Comparison of ENCODE assay signal across 8 mouse cellular contexts in genomic region chr3:28264841-28265150, GRCm38 (mm10). TPM values are rescaled to one million over a fixed set of nuclear protein-coding genes. Genes with fewer than 3 reads are reported as not detected.
DNase-seq lines count a peak whose midpoint lies in the region; ATAC-seq and TF ChIP-seq lines count a peak whose summit lies in the region.

No protein-coding gene starts in this region.

- no peaks in the 10 kb centered on the region for H3K36me3 ChIP-seq in kidney, postnatal 0 days (ENCODE audit: insufficient read depth, low read length)
- no peaks in the 10 kb centered on the region for H3K36me3 ChIP-seq in kidney, adult 2 months (ENCODE audit: control insufficient read depth, insufficient read depth, low read length)
- H3K36me3 ChIP-seq in intestine, embryonic 16.5 days (ENCODE audit: control insufficient read depth, insufficient read depth, low read length): no peaks in the 10 kb centered on the region
- no peaks in the 10 kb centered on the region for H3K36me3 ChIP-seq in neural tube, embryonic 13.5 days

- no peak for TF ChIP-seq CTCF in kidney, postnatal 0 days (IDR thresholded peaks at IDR 0.05; ENCODE audit: low read depth)
- no peak for TF ChIP-seq CTCF in kidney, adult 2 months (conservative IDR thresholded peaks at IDR 0.05; ENCODE audit: insufficient read depth, insufficient read length, low read depth, low read length)
- TF ChIP-seq CTCF in embryonic fibroblast, embryonic 13.5 days (IDR thresholded peaks at IDR 0.05; ENCODE audit: borderline replicate concordance, insufficient read depth, low read length): no peak

- no peaks in the 10 kb centered on the region for H3K4me1 ChIP-seq in kidney, postnatal 0 days (replicated peaks; ENCODE audit: insufficient read depth, low read length)
- H3K4me1 ChIP-seq in kidney, adult 2 months (ENCODE audit: control insufficient read depth, insufficient read depth, low read length): no peaks in the 10 kb centered on the region
- H3K4me1 ChIP-seq in embryonic fibroblast, embryonic 13.5 days (ENCODE audit: control insufficient read depth, insufficient read depth, low read length): no peaks in the 10 kb centered on the region
- H3K4me1 ChIP-seq in intestine, embryonic 16.5 days (ENCODE audit: control insufficient read depth, insufficient read depth, low read length): peaks cover 10% of the 10 kb centered on the region
- H3K4me1 ChIP-seq in neural tube, embryonic 13.5 days (replicated peaks): peaks cover 47% of the 10 kb centered on the region

- no peak for DNase-seq in kidney, postnatal 0 days (ENCODE audit: low spot score)
- no peak for DNase-seq in kidney, adult 2 months
- no peak for DNase-seq in retina, embryonic 14.5 days (ENCODE audit: low spot score)
- DNase-seq in yolk sac, embryonic 10.5 days (ENCODE audit: low spot score): no peak

- no peak for ATAC-seq in kidney, postnatal 0 days (replicated peaks; ENCODE audit: low FRiP score, low read depth)
- no peak for ATAC-seq in intestine, embryonic 16.5 days
- no peak for ATAC-seq in neural tube, embryonic 13.5 days (ENCODE audit: low read depth)
- ATAC-seq in frontal cortex, adult (ENCODE audit: low TSS enrichment): no peak

- H3K9me3 ChIP-seq in kidney, postnatal 0 days (replicated peaks; ENCODE audit: low read length): no peaks in the 10 kb centered on the region
- no peaks in the 10 kb centered on the region for H3K9me3 ChIP-seq in intestine, embryonic 16.5 days (ENCODE audit: control insufficient read depth, low read length)
- no peaks in the 10 kb centered on the region for H3K9me3 ChIP-seq in neural tube, embryonic 13.5 days

- no peak overlapping the region for H3K9ac ChIP-seq in kidney, postnatal 0 days (ENCODE audit: low read depth, low read length)
- peak overlapping the region; percentile 94 for H3K9ac ChIP-seq in intestine, embryonic 16.5 days (ENCODE audit: low read depth, low read length)
- peak overlapping the region; percentile 97 for H3K9ac ChIP-seq in neural tube, embryonic 13.5 days

- 50% methylated on average over 5 of the region's 5 CpGs for WGBS in kidney, postnatal 0 days
- WGBS in kidney, adult 2 months: 66% methylated on average over 5 of the region's 5 CpGs
- whole genome bisulfite sequencing in intestine, embryonic 16.5 days: 59% methylated on average over 5 of the region's 5 CpGs
- 19% methylated on average over 5 of the region's 5 CpGs for WGBS in neural tube, embryonic 13.5 days

- TF ChIP-seq POLR2A in kidney, adult 2 months (IDR thresholded peaks at IDR 0.05; ENCODE audit: low read depth, low read length): no peak
- no peak for TF ChIP-seq POLR2A in embryonic fibroblast, embryonic 13.5 days (IDR thresholded peaks at IDR 0.05; ENCODE audit: low read depth, low read length)

- no peak overlapping the region for H3K27ac ChIP-seq in kidney, postnatal 0 days
- no peak overlapping the region for H3K27ac ChIP-seq in kidney, adult 2 months (ENCODE audit: insufficient read depth, low read depth, low read length)
- H3K27ac ChIP-seq in embryonic fibroblast, embryonic 13.5 days (ENCODE audit: insufficient read depth, low read length): no peak overlapping the region
- no peak overlapping the region for H3K27ac ChIP-seq in intestine, embryonic 16.5 days (ENCODE audit: low read length)
- peak overlapping the region; percentile 97 for H3K27ac ChIP-seq in neural tube, embryonic 13.5 days (replicated peaks)

- H3K4me2 ChIP-seq in kidney, postnatal 0 days (ENCODE audit: low read length): peak overlapping the region; percentile 98
- H3K4me2 ChIP-seq in intestine, embryonic 16.5 days (ENCODE audit: low read depth, low read length): peak overlapping the region; percentile 82
- peak overlapping the region; percentile 82 for H3K4me2 ChIP-seq in neural tube, embryonic 13.5 days

- no peak overlapping the region for H3K4me3 ChIP-seq in kidney, postnatal 0 days (replicated peaks; ENCODE audit: low read depth, low read length)
- H3K4me3 ChIP-seq in kidney, adult 2 months (ENCODE audit: insufficient read depth, low read depth, low read length): no peak overlapping the region
- peak overlapping the region; percentile 50 for H3K4me3 ChIP-seq in embryonic fibroblast, embryonic 13.5 days (ENCODE audit: insufficient read depth, low read length)
- H3K4me3 ChIP-seq in intestine, embryonic 16.5 days (ENCODE audit: low read length): peak overlapping the region; percentile 84
- peak overlapping the region; percentile 86 for H3K4me3 ChIP-seq in neural tube, embryonic 13.5 days

- no peaks in the 10 kb centered on the region for H3K27me3 ChIP-seq in kidney, postnatal 0 days (ENCODE audit: insufficient read depth, low read length)
- no peaks in the 10 kb centered on the region for H3K27me3 ChIP-seq in kidney, adult 2 months (replicated peaks; ENCODE audit: control insufficient read depth, insufficient read depth, low read length)
- H3K27me3 ChIP-seq in intestine, embryonic 16.5 days (replicated peaks; ENCODE audit: control insufficient read depth, insufficient read depth, low read length): no peaks in the 10 kb centered on the region
- H3K27me3 ChIP-seq in neural tube, embryonic 13.5 days: 0 out of 2 replicates have a peak, but pooled peaks cover 7% of the 10 kb centered on the region

RNA-seq across cellular contexts. Expression of gene Tnik, which starts 1.8 kb away (rescaled TPM):
- 1.2 and 2.0 TPM in 2 replicates for polyA plus RNA-seq in kidney, postnatal 0 days (2015; fragmentation: Nextera tagmentation; extraction: Ambion mirVana)
- polyA plus RNA-seq in kidney, adult 2 months (2012; rRNA removed): 0.45 and 0.83 TPM in 2 replicates
- 17.6 and 24.0 TPM in 2 replicates for polyA plus RNA-seq in embryonic fibroblast, embryonic 13.5 days (2011; ENCODE audit: insufficient read length, low read depth, missing spikeins)
- 11.5 and 12.5 TPM in 2 replicates for polyA plus RNA-seq in intestine, embryonic 16.5 days (2015; fragmentation: Nextera tagmentation; extraction: Ambion mirVana)
- polyA plus RNA-seq in neural tube, embryonic 13.5 days (2015; fragmentation: Nextera tagmentation; extraction: Ambion mirVana): 61.0 and 61.2 TPM in 2 replicates

Comparison
In these comparisons a context has a peak if more than half of its experiments do, and no peak if none do; other contexts are left out.
1. H3K4me3 ChIP-seq: peak in embryonic fibroblast, embryonic 13.5 days (single experiment), intestine, embryonic 16.5 days (single experiment) and neural tube, embryonic 13.5 days (single experiment); none in kidney, postnatal 0 days (single experiment) and kidney, adult 2 months (single experiment).
2. Peak in every context shown above with its lines, with median percentiles within 50 percentile points of each other: H3K4me2 ChIP-seq.